Mouse (Mus musculus) spleen, postnatal 36 days (tissue): Measurements from ENCODE around the gene Trpm3.

Experiments used
- DNase-seq, 2 experiments: peaks; one replicate each; pipeline ENCODE4 v3.0.0; 2022; ENCODE audit warnings: low spot score in 2 of 2, mixed read lengths in 1 of 2

Gene Trpm3

GRCm38 (mm10) chr19:22635635-22636034, 496.8 kb downstream of the Trpm3 start:
- no peak for DNase-seq

GRCm38 (mm10) chr19:22637786-22638185, 498.9 kb downstream of the Trpm3 start:
- no peak for DNase-seq

- no peak for DNase-seq
These were observed 499.6 kb downstream of the Trpm3 start for GRCm38 (mm10) chr19:22638394-22638954.

GRCm38 (mm10) chr19:22642124-22642523, 503.3 kb downstream of the Trpm3 start:
- no peak for DNase-seq

- no peak for DNase-seq
These were observed 517.8 kb downstream of the Trpm3 start for GRCm38 (mm10) chr19:22656466-22657215.

- DNase-seq, result no peak
These were observed 518.4 kb downstream of the Trpm3 start for GRCm38 (mm10) chr19:22657251-22657650.

GRCm38 (mm10) chr19:22665401-22665800, 526.6 kb downstream of the Trpm3 start:
- DNase-seq, result no peak

- DNase-seq, result no peak
These were observed 531.4 kb downstream of the Trpm3 start for GRCm38 (mm10) chr19:22670222-22670621.

- DNase-seq, result no peak
These were observed 534.0 kb downstream of the Trpm3 start for GRCm38 (mm10) chr19:22672892-22673291.

GRCm38 (mm10) chr19:22676206-22676605, 537.4 kb downstream of the Trpm3 start:
- no peak for DNase-seq

GRCm38 (mm10) chr19:22682238-22682637, 543.4 kb downstream of the Trpm3 start:
- no peak for DNase-seq

- DNase-seq, result no peak
These were observed 553.1 kb downstream of the Trpm3 start for GRCm38 (mm10) chr19:22691995-22692394.

- no peak for DNase-seq
These were observed 553.7 kb downstream of the Trpm3 start for GRCm38 (mm10) chr19:22692553-22692952.

- DNase-seq, result no peak
These were observed 554.1 kb downstream of the Trpm3 start for GRCm38 (mm10) chr19:22692956-22693355.

GRCm38 (mm10) chr19:22695423-22695822, 556.6 kb downstream of the Trpm3 start:
- no peak for DNase-seq

- DNase-seq, result no peak
These were observed 559.9 kb downstream of the Trpm3 start for GRCm38 (mm10) chr19:22698737-22699136.

GRCm38 (mm10) chr19:22700871-22701651, 562.2 kb downstream of the Trpm3 start:
- no peak for DNase-seq

GRCm38 (mm10) chr19:22703876-22704275, 565.0 kb downstream of the Trpm3 start:
- no peak for DNase-seq

- no peak for DNase-seq
These were observed 566.6 kb downstream of the Trpm3 start for GRCm38 (mm10) chr19:22705414-22705813.

- no peak for DNase-seq
These were observed 580.2 kb downstream of the Trpm3 start for GRCm38 (mm10) chr19:22719027-22719426.

GRCm38 (mm10) chr19:22729846-22730245, 591.0 kb downstream of the Trpm3 start:
- no peak for DNase-seq

GRCm38 (mm10) chr19:22730971-22731370, 592.1 kb downstream of the Trpm3 start:
- DNase-seq, result no peak

GRCm38 (mm10) chr19:22736870-22737269, 598.0 kb downstream of the Trpm3 start:
- no peak for DNase-seq
